Mouse (Mus musculus): ENCODE results near the gene 2310007B03Rik. TPM values are rescaled to one million over a fixed set of nuclear protein-coding genes. Genes with fewer than 3 reads are reported as not detected.

2310007B03Rik gene
- polyA plus RNA-seq, 1 experiment from 2014 or later: 0.27 TPM

- Histone ChIP-seq H3K9me3 (no peaks in the 10 kb centered on the region), H3K36me3 (replicated peaks) (no peaks in the 10 kb centered on the region), H3K4me3 (replicated peaks) (no peak overlapping the region), H3K27ac (no peak overlapping the region), H3K4me1 (no peaks in the 10 kb centered on the region), H3K9ac (no peak overlapping the region), H3K27me3 (no peaks in the 10 kb centered on the region), H3K4me2 (no peak overlapping the region)
- 76% methylated on average over 2 of the region's 2 CpGs for WGBS
- ATAC-seq (ENCODE audit: low FRiP score): no peak
Measured at GRCm38 (mm10) chr1:93150907-93151661, 9.7 kb downstream of the 2310007B03Rik start.

- no peak overlapping the region for H3K4me3 ChIP-seq (replicated peaks)
- H3K9me3 ChIP-seq: no peaks in the 10 kb centered on the region
- no peak for ATAC-seq (ENCODE audit: low FRiP score)
- WGBS: 82% methylated on average over 9 of the region's 9 CpGs
- no peak overlapping the region for H3K9ac ChIP-seq
- no peaks in the 10 kb centered on the region for H3K4me1 ChIP-seq
- H3K27me3 ChIP-seq: no peaks in the 10 kb centered on the region
- H3K4me2 ChIP-seq: no peak overlapping the region
- H3K27ac ChIP-seq: no peak overlapping the region
- no peaks in the 10 kb centered on the region for H3K36me3 ChIP-seq (replicated peaks)
Measured at GRCm38 (mm10) chr1:93144176-93144575, 16.6 kb downstream of the 2310007B03Rik start.

GRCm38 (mm10) chr1:93142871-93143270, 17.9 kb downstream of the 2310007B03Rik start:
- H3K4me3 ChIP-seq (replicated peaks): no peak overlapping the region
- no peaks in the 10 kb centered on the region for H3K9me3 ChIP-seq
- H3K4me1 ChIP-seq: no peaks in the 10 kb centered on the region
- no peak overlapping the region for H3K9ac ChIP-seq
- H3K27me3 ChIP-seq: no peaks in the 10 kb centered on the region
- 93% methylated on average over 1 of the region's 1 CpGs for WGBS
- no peak overlapping the region for H3K4me2 ChIP-seq
- H3K27ac ChIP-seq: no peak overlapping the region
- no peak for ATAC-seq (ENCODE audit: low FRiP score)
- H3K36me3 ChIP-seq (replicated peaks): no peaks in the 10 kb centered on the region

DNA sequence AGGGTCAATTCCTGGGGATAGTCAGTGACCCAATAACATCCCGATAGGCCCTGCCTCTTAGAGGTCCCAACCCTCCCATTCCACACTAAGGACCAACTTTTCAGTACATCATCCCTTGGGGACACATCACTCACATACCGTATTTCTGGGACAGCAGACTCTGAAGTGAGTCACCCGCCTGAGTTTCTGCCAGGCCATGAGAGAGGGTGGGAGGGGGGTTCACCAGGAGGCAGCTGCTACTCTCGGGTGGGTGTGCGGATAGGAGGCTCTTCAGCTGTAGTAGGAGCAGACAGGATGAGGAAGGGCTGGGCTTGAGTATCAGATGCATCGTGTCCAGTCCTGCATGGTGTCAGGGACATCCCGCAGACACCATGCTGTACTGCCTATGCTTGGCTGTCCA, 21.0 kb downstream of the 2310007B03Rik start:
- Histone ChIP-seq H3K4me2 (no peak overlapping the region), H3K36me3 (replicated peaks) (no peaks in the 10 kb centered on the region), H3K9ac (no peak overlapping the region), H3K4me1 (no peaks in the 10 kb centered on the region), H3K27me3 (no peaks in the 10 kb centered on the region), H3K27ac (no peak overlapping the region), H3K4me3 (replicated peaks) (no peak overlapping the region), H3K9me3 (no peaks in the 10 kb centered on the region)
- ATAC-seq (ENCODE audit: low FRiP score): no peak
- WGBS: 85% methylated on average over 7 of the region's 7 CpGs

GRCm38 (mm10) chr1:93138534-93138933, 22.2 kb downstream of the 2310007B03Rik start:
- H3K27ac ChIP-seq: no peak overlapping the region
- no peak overlapping the region for H3K9ac ChIP-seq
- 89% methylated on average over 6 of the region's 6 CpGs for WGBS
- H3K4me1 ChIP-seq: no peaks in the 10 kb centered on the region
- ATAC-seq (ENCODE audit: low FRiP score): no peak
- no peak overlapping the region for H3K4me3 ChIP-seq (replicated peaks)
- H3K4me2 ChIP-seq: no peak overlapping the region
- no peaks in the 10 kb centered on the region for H3K9me3 ChIP-seq
- no peaks in the 10 kb centered on the region for H3K27me3 ChIP-seq
- no peaks in the 10 kb centered on the region for H3K36me3 ChIP-seq (replicated peaks)

GRCm38 (mm10) chr1:93135036-93135526, 25.7 kb downstream of the 2310007B03Rik start, which contains the start of gene Agxt:
TSS of gene Agxt (plus strand) at chr1:93135240.
- Histone ChIP-seq H3K9ac (no peak within 1 kb of the TSS), H3K27ac (no peak within 1 kb of the TSS), H3K9me3 (no peaks in the 10 kb centered on the region), H3K4me3 (replicated peaks) (no peak within 1 kb of the TSS), H3K36me3 (replicated peaks) (no peaks in the 10 kb centered on the region), H3K4me1 (no peaks in the 10 kb centered on the region), H3K4me2 (no peak within 1 kb of the TSS), H3K27me3 (no peaks in the 10 kb centered on the region)
- no peak for ATAC-seq (ENCODE audit: low FRiP score)
- WGBS: 89% methylated on average over 12 of the region's 12 CpGs

- Histone ChIP-seq H3K4me3 (replicated peaks) (no peak overlapping the region), H3K9me3 (no peaks in the 10 kb centered on the region), H3K27ac (no peak overlapping the region), H3K36me3 (replicated peaks) (no peaks in the 10 kb centered on the region), H3K4me2 (no peak overlapping the region), H3K27me3 (no peaks in the 10 kb centered on the region), H3K4me1 (no peaks in the 10 kb centered on the region), H3K9ac (no peak overlapping the region)
- 76% methylated on average over 8 of the region's 8 CpGs for WGBS
- no peak for ATAC-seq (ENCODE audit: low FRiP score)
Measured at GRCm38 (mm10) chr1:93132676-93133075, 28.1 kb downstream of the 2310007B03Rik start.

- WGBS: 74% methylated on average over 10 of the region's 10 CpGs
- no peak for ATAC-seq (ENCODE audit: low FRiP score)
- no peaks in the 10 kb centered on the region for H3K4me1 ChIP-seq
- H3K4me2 ChIP-seq: no peak overlapping the region
- H3K36me3 ChIP-seq (replicated peaks): no peaks in the 10 kb centered on the region
- no peaks in the 10 kb centered on the region for H3K9me3 ChIP-seq
- no peak overlapping the region for H3K27ac ChIP-seq
- no peaks in the 10 kb centered on the region for H3K27me3 ChIP-seq
- no peak overlapping the region for H3K9ac ChIP-seq
- no peak overlapping the region for H3K4me3 ChIP-seq (replicated peaks)
Measured at GRCm38 (mm10) chr1:93130242-93130983, 30.3 kb downstream of the 2310007B03Rik start.

DNA sequence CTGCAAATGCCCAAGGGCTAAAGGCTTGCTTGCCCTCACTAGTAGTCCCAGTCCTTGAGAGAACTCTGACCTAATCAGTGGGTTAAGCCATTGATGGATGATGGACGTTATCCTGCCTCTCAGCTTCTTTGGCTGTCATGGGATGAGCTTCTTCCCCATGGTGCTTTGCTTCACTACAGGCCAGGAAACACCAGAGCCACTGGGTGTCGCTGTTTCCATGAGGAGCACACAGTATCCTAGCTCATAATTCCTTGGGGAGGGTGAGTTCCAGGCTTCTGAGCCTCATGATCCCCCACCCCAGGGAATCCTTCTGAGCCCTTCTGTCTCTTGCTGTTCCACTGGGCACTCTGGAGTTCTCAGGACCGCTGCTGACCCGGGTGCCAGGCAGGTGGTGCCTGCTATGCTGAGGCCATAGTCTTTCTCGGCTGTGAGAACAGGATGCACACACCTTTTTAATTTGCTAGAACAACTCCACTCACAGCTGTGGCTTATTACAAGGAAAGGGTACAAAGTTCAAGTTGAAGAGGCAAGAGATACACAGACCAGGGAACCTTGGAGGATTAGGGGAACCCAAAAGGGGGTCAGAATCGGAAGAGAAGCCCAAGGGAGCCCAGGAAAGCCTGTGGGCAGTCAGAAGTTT, 31.9 kb downstream of the 2310007B03Rik start:
- H3K27me3 ChIP-seq: no peaks in the 10 kb centered on the region
- H3K27ac ChIP-seq: no peak overlapping the region
- H3K9ac ChIP-seq: no peak overlapping the region
- H3K4me1 ChIP-seq: no peaks in the 10 kb centered on the region
- no peak overlapping the region for H3K4me2 ChIP-seq
- H3K9me3 ChIP-seq: no peaks in the 10 kb centered on the region
- no peak overlapping the region for H3K4me3 ChIP-seq (replicated peaks)
- no peaks in the 10 kb centered on the region for H3K36me3 ChIP-seq (replicated peaks)
- ATAC-seq (ENCODE audit: low FRiP score): 0 out of 2 replicates have a peak, but pooled peaks have one; percentile 46
- WGBS: 28% methylated on average over 6 of the region's 6 CpGs

- no peak for ATAC-seq (ENCODE audit: low FRiP score)
- Histone ChIP-seq H3K9ac (no peak overlapping the region), H3K4me1 (no peaks in the 10 kb centered on the region), H3K9me3 (no peaks in the 10 kb centered on the region), H3K27me3 (no peaks in the 10 kb centered on the region), H3K36me3 (replicated peaks) (no peaks in the 10 kb centered on the region), H3K27ac (no peak overlapping the region), H3K4me3 (replicated peaks) (no peak overlapping the region), H3K4me2 (no peak overlapping the region)
- WGBS: 85% methylated on average over 8 of the region's 8 CpGs
Measured at GRCm38 (mm10) chr1:93128209-93128608, 32.5 kb downstream of the 2310007B03Rik start.

GRCm38 (mm10) chr1:93125256-93125655, 35.5 kb downstream of the 2310007B03Rik start:
- H3K4me3 ChIP-seq (replicated peaks): no peak overlapping the region
- no peak for ATAC-seq (ENCODE audit: low FRiP score)
- WGBS: 79% methylated on average over 5 of the region's 5 CpGs

GRCm38 (mm10) chr1:93124066-93124465, 36.7 kb downstream of the 2310007B03Rik start:
- Histone ChIP-seq H3K9ac (no peak overlapping the region), H3K4me3 (replicated peaks) (no peak overlapping the region), H3K4me1 (no peaks in the 10 kb centered on the region), H3K4me2 (no peak overlapping the region), H3K9me3 (no peaks in the 10 kb centered on the region), H3K27me3 (no peaks in the 10 kb centered on the region), H3K36me3 (replicated peaks) (no peaks in the 10 kb centered on the region), H3K27ac (no peak overlapping the region)
- no peak for ATAC-seq (ENCODE audit: low FRiP score)
- WGBS: 82% methylated on average over 8 of the region's 8 CpGs

More at GRCm38 (mm10) chr1:93125256-93125655, 35.5 kb downstream of the 2310007B03Rik start:
- no peaks in the 10 kb centered on the region for H3K4me1 ChIP-seq
- H3K36me3 ChIP-seq (replicated peaks): no peaks in the 10 kb centered on the region
- H3K9ac ChIP-seq: no peak overlapping the region
- H3K4me2 ChIP-seq: no peak overlapping the region
- no peaks in the 10 kb centered on the region for H3K9me3 ChIP-seq
- H3K27ac ChIP-seq: no peak overlapping the region
- H3K27me3 ChIP-seq: no peaks in the 10 kb centered on the region

Measured in forebrain, embryonic 12.5 days (tissue).